Mouse (Mus musculus) stomach, postnatal 0 days (tissue): ENCODE measurements around the gene Pde8a. TPM values are rescaled to one million over a fixed set of nuclear protein-coding genes. Genes with fewer than 3 reads are reported as not detected.

ENCODE experiments used
- ATAC-seq: fragments of 200-750 bp; cut with Nextera tagmentation; 2 replicates; pipeline ENCODE4 v1.8.0; 2017; ENCODE audit not compliant: low FRiP score, low TSS enrichment
- DNase-seq: peaks from one replicate; pipeline ENCODE4 v3.0.0-alpha.2; 2016; ENCODE audit warnings: low spot score
- H3K27ac ChIP-seq: fragments of 300-500 bp; sonication (generic); replicated peaks from 2 replicates; pipeline ENCODE4 v1.5.1; 2014; ENCODE audit warnings: mild to moderate bottlenecking, control low read depth
- H3K27me3 ChIP-seq: fragments of 300-500 bp; sonication (generic); 2 replicates; pipeline ENCODE4 v1.6.1; 2014; ENCODE audit warnings: low read length; ENCODE audit not compliant: control insufficient read depth, insufficient read depth
- H3K36me3 ChIP-seq: fragments of 300-500 bp; sonication (generic); 2 replicates; pipeline ENCODE4 v1.6.1; 2014; ENCODE audit warnings: low read length, mixed read lengths; ENCODE audit not compliant: control insufficient read depth, insufficient read depth
- H3K4me1 ChIP-seq: fragments of 300-500 bp; sonication (generic); replicated peaks from 2 replicates; pipeline ENCODE4 v1.6.1; 2014; ENCODE audit warnings: antibody characterized with exemption; ENCODE audit not compliant: control insufficient read depth, insufficient read depth
- H3K4me2 ChIP-seq: fragments of 300-500 bp; sonication (generic); replicated peaks from 2 replicates; pipeline ENCODE4 v1.6.1; 2014; ENCODE audit warnings: low read depth, mild to moderate bottlenecking, control low read depth, moderate library complexity
- H3K4me3 ChIP-seq: fragments of 300-500 bp; sonication (generic); 2 replicates; pipeline ENCODE4 v1.5.1; 2014; ENCODE audit warnings: low read depth, low read length, control low read depth
- H3K9ac ChIP-seq: fragments of 300-500 bp; sonication (generic); 2 replicates; pipeline ENCODE4 v1.6.1; 2014; ENCODE audit warnings: mild to moderate bottlenecking, low read length, control low read depth, mixed read lengths
- H3K9me3 ChIP-seq: fragments of 300-500 bp; sonication (generic); 2 replicates; pipeline ENCODE4 v1.6.1; 2016; ENCODE audit warnings: low read length; ENCODE audit not compliant: control insufficient read depth
- CTCF ChIP-seq: IDR thresholded peaks from 2 replicates; pipeline ENCODE4 v1.5.1; 2016; ENCODE audit warnings: antibody characterized with exemption, low read depth, mild to moderate bottlenecking, moderate library complexity
- EP300 ChIP-seq: optimal IDR thresholded peaks from 2 replicates; pipeline ENCODE3; 2016; ENCODE audit warnings: antibody characterized with exemption
- WGBS: fragments of 180-500 bp; shearing (Covaris S2); extraction: QIAGEN DNeasy Blood & Tissue Kit; methylation state at CpG from one replicate; pipeline ENCODE4 v1.1.7; 2014; 5-methylcytosine and 5-hydroxymethylcytosine counted together
- polyA plus RNA-seq: library from polyadenylated mRNA; unstranded; fragments of >200 nt; fragmentation: Nextera tagmentation; extraction: Ambion mirVana; gene quantifications from 2 replicates; pipeline ENCODE4 v1.2.1, GENCODE M21; 2015

Gene Pde8a
- polyA plus RNA-seq, 1 experiment from 2014 or later, result 4.9 TPM

- Histone ChIP-seq H3K4me1 (no peaks in the 10 kb centered on the region), H3K4me3 (no peak overlapping the region), H3K9me3 (no peaks in the 10 kb centered on the region), H3K27ac (no peak overlapping the region), H3K4me2 (no peak overlapping the region), H3K36me3 (peaks cover under 1% of the 10 kb centered on the region; the same call in 1 of the 2 replicates), H3K27me3 (no peaks in the 10 kb centered on the region), H3K9ac (no peak overlapping the region)
- no peak for DNase-seq
- peak; percentile 74 for ATAC-seq
- WGBS, result 66% methylated on average over 12 of the region's 12 CpGs
- TF ChIP-seq EP300 (no peak), CTCF (no peak)
These were observed 112.6 kb downstream of the Pde8a start for GRCm38 (mm10) chr7:81326043-81326442.

- no peaks in the 10 kb centered on the region for H3K27me3 ChIP-seq
- H3K9ac ChIP-seq, result no peak overlapping the region
- H3K4me1 ChIP-seq, result no peaks in the 10 kb centered on the region
- no peak for TF ChIP-seq CTCF
- TF ChIP-seq EP300, result no peak
- H3K9me3 ChIP-seq, result no peaks in the 10 kb centered on the region
- ATAC-seq (0 out of 2 replicates have a peak, but pooled peaks have one; percentile 25), DNase-seq (no peak)
- H3K27ac ChIP-seq, result no peak overlapping the region
- no peak overlapping the region for H3K4me2 ChIP-seq
- no peak overlapping the region for H3K4me3 ChIP-seq
- no peaks in the 10 kb centered on the region for H3K36me3 ChIP-seq
- 82% methylated on average over 6 of the region's 6 CpGs for WGBS
These were observed 113.5 kb downstream of the Pde8a start for GRCm38 (mm10) chr7:81326859-81327258.

GRCm38 (mm10) chr7:81327661-81328060, 114.3 kb downstream of the Pde8a start:
- no peaks in the 10 kb centered on the region for H3K9me3 ChIP-seq
- TF ChIP-seq EP300 (no peak), CTCF (no peak)
- no peaks in the 10 kb centered on the region for H3K27me3 ChIP-seq
- 82% methylated on average over 10 of the region's 10 CpGs for WGBS
- no peak overlapping the region for H3K4me2 ChIP-seq
- H3K27ac ChIP-seq, result no peak overlapping the region
- no peak overlapping the region for H3K4me3 ChIP-seq
- no peak for DNase-seq
- H3K36me3 ChIP-seq, result no peaks in the 10 kb centered on the region
- no peak overlapping the region for H3K9ac ChIP-seq
- H3K4me1 ChIP-seq, result no peaks in the 10 kb centered on the region
- no peak for ATAC-seq

GRCm38 (mm10) chr7:81330767-81331166, 117.4 kb downstream of the Pde8a start:
- WGBS, result 33% methylated on average over 3 of the region's 3 CpGs
- no peaks in the 10 kb centered on the region for H3K4me1 ChIP-seq
- DNase-seq, result no peak
- no peaks in the 10 kb centered on the region for H3K9me3 ChIP-seq
- no peaks in the 10 kb centered on the region for H3K27me3 ChIP-seq
- no peak overlapping the region for H3K9ac ChIP-seq
- no peak for ATAC-seq
- H3K27ac ChIP-seq, result no peak overlapping the region
- TF ChIP-seq EP300, result no peak
- no peak for TF ChIP-seq CTCF
- H3K4me2 ChIP-seq, result no peak overlapping the region
- H3K36me3 ChIP-seq, result no peaks in the 10 kb centered on the region
- H3K4me3 ChIP-seq, result no peak overlapping the region

GRCm38 (mm10) chr7:81331851-81332250, 118.5 kb downstream of the Pde8a start:
- H3K4me2 ChIP-seq, result no peak overlapping the region
- no peak overlapping the region for H3K27ac ChIP-seq
- no peaks in the 10 kb centered on the region for H3K4me1 ChIP-seq
- WGBS, result 85% methylated on average over 7 of the region's 7 CpGs
- H3K27me3 ChIP-seq, result no peaks in the 10 kb centered on the region
- no peak overlapping the region for H3K4me3 ChIP-seq
- ATAC-seq (no peak), DNase-seq (no peak)
- H3K36me3 ChIP-seq, result peaks cover 3% of the 10 kb centered on the region; the same call in 1 of the 2 replicates
- TF ChIP-seq EP300 (no peak), CTCF (no peak)
- no peaks in the 10 kb centered on the region for H3K9me3 ChIP-seq
- H3K9ac ChIP-seq, result no peak overlapping the region

- Histone ChIP-seq H3K27ac (peak overlapping the region; percentile 56), H3K4me1 (no peaks in the 10 kb centered on the region), H3K4me2 (no peak overlapping the region), H3K36me3 (peaks cover 9% of the 10 kb centered on the region), H3K9ac (no peak overlapping the region), H3K4me3 (no peak overlapping the region), H3K27me3 (no peaks in the 10 kb centered on the region), H3K9me3 (no peaks in the 10 kb centered on the region)
- WGBS, result 88% methylated on average over 18 of the region's 18 CpGs
- TF ChIP-seq CTCF (peak; percentile 30), EP300 (no peak)
- ATAC-seq (no peak), DNase-seq (no peak)
These were observed 122.5 kb downstream of the Pde8a start for GRCm38 (mm10) chr7:81335705-81336431.
